Mouse (Mus musculus): ENCODE results near the gene Nlgn2. TPM values are rescaled to one million over a fixed set of nuclear protein-coding genes. Genes with fewer than 3 reads are reported as not detected.
"Not testable (repeated sequence)": the region's sequence is repeated elsewhere in the genome, so short reads cannot be mapped to it uniquely, and the experiment has no call there.

Gene Nlgn2
- total and polyA plus RNA-seq, 3 experiments, result 14.6 to 55.0 (median 21.8) TPM

DNA sequence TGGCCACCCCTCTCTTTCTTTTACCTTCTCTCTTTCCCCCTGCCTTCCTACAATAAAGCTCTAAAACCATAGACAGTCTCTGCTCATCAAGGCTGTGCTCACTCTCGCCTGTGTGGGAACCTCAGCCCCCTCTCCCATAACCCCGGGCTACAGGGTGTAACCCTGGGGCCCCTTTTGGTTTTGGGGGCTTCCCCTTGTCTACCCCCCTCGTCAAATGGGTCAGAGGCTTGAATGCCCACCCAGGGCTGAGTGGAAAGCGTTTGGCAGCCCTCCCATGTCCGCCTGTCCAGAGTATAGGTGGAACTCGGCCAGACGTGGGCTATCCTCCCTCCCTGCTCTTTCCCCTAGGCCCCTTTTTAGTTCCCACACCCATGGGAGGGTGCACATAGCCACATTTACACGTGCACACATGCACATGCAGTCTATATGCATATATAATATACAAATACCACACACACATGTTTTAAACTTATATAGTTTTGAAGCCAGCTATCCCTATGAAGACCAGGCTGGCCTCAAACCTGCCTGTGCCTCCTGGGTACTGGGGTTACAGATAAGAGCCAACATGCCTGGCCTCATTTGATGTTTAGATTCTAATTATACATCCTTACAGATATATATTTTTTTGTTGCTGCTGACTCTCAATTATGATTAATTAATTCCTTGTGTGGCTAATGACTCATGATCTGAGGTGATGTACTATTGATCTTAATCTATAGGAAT, 26.7 kb upstream of the Nlgn2 start:
- DNase-seq, result no peak

- not testable (repeated sequence) for DNase-seq
Observed at GRCm38 (mm10) chr11:69863729-69864128, 26.1 kb upstream of the Nlgn2 start.

DNA sequence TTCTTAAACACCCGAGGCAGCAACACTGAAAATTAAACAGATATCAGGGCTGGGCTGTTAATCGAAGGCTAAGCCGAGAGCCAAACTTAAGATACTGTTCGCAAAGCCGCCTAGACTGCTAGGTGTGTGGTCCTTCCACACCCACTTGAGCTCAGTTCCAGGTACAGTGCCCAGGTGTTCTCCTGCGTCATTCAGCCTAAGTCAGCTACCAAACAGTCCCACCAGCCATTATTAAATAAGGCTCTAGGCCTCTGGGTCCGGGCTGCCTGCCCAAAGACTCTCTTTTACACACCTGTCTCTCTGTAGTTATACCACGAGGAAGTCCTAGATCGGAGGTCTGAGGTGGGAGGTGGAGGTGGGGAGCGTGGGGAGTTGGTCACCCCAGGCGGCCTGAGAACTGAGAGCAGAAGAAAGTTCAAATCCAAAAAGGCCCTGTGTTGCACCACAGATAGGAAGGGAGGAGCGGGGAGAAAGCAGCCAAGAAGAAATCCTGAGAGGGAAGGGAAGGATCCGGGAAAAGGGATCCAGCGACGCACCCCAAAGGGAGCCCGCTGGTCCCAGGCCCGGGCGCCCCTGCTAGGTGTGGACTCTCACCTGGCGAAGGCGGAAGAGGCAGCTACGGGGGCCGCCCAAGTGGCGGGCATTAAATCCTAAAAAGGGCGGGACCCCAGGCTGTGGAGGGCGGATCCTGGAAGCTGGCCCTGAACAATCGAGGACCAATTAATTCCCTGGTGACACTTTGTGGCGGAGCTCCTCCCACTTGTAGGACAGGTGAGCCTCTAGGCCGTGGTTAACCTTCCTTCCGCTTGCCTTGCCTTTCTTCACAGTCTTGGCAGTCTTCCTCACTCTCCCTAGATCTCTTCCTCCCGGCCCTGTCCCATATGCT, 20.8 kb upstream of the Nlgn2 start, which contains the start of gene Tnk1:
Tnk1 (minus strand) TSS at position 618 of the 886 bp plus-strand sequence.
- no peak for DNase-seq

GRCm38 (mm10) chr11:69855347-69855746, 17.8 kb upstream of the Nlgn2 start:
- peak; percentile 55 for DNase-seq

DNA sequence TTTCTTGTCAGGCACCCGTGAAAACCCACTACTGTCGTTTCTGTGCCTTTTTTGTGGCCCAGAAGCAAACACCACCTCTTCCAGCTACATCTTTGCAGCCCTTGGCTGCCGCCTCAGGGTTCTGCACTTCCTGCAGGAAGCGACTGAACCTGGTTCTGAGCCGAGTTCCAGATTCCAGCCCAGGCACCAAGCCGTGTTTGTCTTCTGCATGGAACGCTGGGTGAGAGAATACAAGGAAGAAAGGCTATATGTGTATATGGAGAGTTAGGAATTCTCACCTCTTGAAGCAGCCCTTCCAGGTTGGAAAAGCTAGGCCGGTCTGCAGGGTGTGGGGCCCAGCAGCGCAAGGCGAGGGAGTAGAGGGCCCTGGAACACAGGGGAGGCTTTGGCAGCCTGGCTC, 17.1 kb upstream of the Nlgn2 start:
- no peak for DNase-seq

DNA sequence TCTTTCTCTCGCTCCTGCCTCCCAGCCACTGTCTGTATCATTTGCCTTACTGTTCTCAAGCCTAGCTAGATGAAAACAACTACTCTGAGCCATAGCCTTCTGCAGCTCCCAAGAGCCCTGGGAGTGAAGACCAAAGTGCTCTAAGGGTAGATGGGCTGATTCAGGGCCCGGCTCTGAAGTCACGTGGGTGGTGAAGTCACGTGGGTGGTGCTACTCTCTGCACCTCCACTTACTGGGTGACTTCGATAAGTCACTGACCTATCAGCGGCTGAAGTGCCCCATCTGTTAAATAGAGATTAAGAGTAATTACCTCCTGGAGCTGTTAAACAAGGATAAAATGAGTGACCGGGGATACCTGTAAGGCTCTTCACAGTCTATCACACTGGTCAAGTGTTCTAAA, 16.4 kb upstream of the Nlgn2 start:
- DNase-seq, result no peak

DNA sequence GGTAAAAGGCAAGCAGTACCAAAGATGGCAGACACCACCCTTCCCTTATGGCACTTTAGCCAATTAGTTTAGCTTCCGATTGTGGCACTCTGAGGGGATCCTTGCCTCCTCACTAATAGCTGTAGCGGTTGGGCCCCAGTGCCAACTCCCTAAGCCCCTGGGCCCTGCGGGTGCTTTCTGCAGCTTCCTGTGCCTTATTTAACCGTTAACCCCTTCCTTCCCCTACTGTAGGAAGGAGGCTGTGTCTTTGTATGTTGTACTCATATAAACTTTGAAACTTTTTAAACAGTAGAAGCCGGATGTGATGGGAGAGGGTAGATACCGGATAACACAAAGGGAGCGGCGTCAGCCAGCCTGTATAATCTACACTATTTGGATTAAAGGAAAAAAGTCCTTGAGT, 13.2 kb upstream of the Nlgn2 start:
- DNase-seq, result no peak

DNA sequence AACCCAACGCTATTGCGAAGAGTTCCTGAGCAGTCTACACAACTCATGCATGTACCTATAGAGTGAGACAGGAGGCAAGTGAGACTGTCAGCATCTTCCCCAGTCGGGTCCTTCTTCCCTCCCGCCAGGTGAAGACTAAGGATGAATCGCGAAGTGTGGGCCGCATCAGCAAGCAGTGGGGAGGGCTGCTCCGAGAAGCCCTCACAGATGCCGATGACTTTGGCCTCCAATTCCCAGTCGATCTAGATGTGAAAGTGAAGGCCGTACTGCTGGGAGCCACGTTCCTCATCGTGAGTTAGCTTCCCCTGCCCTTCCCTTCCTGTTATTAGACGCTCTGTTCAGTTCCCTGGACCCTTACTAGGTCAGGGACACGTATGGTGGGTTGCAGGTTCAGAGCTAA, 12.3 kb upstream of the Nlgn2 start:
- DNase-seq, result no peak

- no peak for DNase-seq
Observed at GRCm38 (mm10) chr11:69849128-69849527, 11.5 kb upstream of the Nlgn2 start.

GRCm38 (mm10) chr11:69848021-69848420, 10.4 kb upstream of the Nlgn2 start:
- DNase-seq, result no peak

GRCm38 (mm10) chr11:69846738-69847688, 9.4 kb upstream of the Nlgn2 start:
- DNase-seq, result peak; percentile 43

DNA sequence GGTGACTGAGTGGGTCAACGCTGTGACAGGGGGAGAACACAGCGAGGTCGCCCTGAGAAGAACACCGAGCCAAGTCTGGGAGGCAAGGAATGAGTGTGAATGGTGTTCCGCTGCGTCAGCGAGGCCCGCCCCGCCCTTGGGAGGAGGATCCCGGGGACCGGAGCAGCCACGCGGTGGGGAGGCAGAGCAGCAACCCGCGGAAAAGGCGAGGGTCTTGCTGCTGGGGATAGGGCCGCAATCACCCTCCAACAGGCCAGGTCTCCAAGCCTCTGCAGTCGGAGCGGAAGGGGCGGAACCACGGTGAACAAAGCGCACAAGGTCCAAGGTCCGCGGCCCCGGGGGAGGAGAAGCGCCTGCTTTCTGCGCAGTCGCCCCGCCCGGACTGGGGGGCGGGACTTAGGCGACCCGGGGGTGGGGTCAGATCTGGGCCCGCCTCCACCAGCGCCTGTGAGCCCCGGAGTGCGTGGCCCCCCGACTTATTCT, 8.7 kb upstream of the Nlgn2 start, which contains the start of gene Plscr3:
Plscr3 (plus strand) TSS at position 179 of the 483 bp plus-strand sequence.
- DNase-seq, result peak; percentile 95

- DNase-seq, result no peak
Observed at GRCm38 (mm10) chr11:69838714-69839104, 1.1 kb upstream of the Nlgn2 start.

- peak; percentile 97 for DNase-seq
Observed at GRCm38 (mm10) chr11:69837952-69838713, 549 bp upstream of the Nlgn2 start, which contains the start of gene Tmem256. TSS of gene Tmem256 (plus strand) at chr11:69838514.

GRCm38 (mm10) chr11:69836703-69837576, 644 bp downstream of the Nlgn2 start:
- DNase-seq, result no peak

DNA sequence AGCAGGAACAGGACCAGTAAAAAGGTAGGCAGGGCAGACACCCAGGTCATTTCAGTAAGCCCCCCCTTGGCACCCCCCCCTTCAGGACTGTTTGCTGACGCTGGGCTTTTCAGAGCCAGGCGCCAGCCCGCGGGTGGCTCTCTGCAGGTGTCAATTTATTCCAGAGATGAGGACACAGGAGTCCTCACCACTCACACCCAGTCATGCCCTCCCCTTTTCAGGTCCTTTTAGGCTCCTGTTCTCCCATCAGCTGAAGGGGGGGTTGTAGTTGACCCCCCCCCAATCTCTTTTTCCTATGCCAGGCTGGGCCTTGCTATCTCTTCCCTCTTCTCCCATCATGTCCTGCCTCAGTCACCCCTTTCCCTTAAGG, 1.6 kb downstream of the Nlgn2 start:
- DNase-seq, result no peak

GRCm38 (mm10) chr11:69835326-69835965, 2.1 kb downstream of the Nlgn2 start:
- DNase-seq, result no peak

GRCm38 (mm10) chr11:69834001-69834549, 3.5 kb downstream of the Nlgn2 start:
- DNase-seq, result peak; percentile 47

DNA sequence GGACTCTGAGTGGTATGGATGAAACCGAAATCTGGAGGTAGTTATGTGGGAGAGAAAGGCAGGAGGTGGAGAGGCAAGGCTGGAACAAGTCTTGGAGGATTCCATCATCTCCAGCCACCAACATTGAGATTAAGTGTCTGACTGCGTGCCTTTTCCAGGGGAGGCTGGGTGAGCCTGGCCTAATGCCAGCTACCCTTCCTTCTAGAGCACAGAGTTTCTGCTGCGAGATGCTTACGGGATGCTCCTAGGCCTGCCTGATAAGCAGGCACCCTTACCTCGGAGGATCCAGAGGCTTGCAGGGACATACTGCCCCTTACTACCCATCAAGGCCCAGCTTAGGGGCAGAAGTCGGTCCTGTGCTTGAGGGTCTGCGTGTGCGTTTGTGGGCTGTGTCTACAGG, 4.0 kb downstream of the Nlgn2 start:
- no peak for DNase-seq

All from adrenal gland, adult 2 months (tissue).